Mouse (Mus musculus): ENCODE measurements around the gene Chst12. TPM values are rescaled to one million over a fixed set of nuclear protein-coding genes. Genes with fewer than 3 reads are reported as not detected.
"Not testable (repeated sequence)": the region's sequence is repeated elsewhere in the genome, so short reads cannot be mapped to it uniquely, and the experiment has no call there.

Gene Chst12
- total and polyA plus RNA-seq, 2 experiments from 2014 or later, result 15.8 to 21.8 TPM

- H3K4me2 ChIP-seq (ENCODE audit: low read depth, low read length, poor library complexity, severe bottlenecking), result no peak overlapping the region
- no peak overlapping the region for H3K9ac ChIP-seq (replicated peaks; ENCODE audit: low read length, poor library complexity, severe bottlenecking)
- H3K27me3 ChIP-seq (ENCODE audit: insufficient read depth, low read length), result no peaks in the 10 kb centered on the region
- ATAC-seq (ENCODE audit: low FRiP score) (no peak), DNase-seq (ENCODE audit: low spot score) (no peak)
- no peak overlapping the region for H3K27ac ChIP-seq (ENCODE audit: low read depth, low read length)
- H3K36me3 ChIP-seq (ENCODE audit: insufficient read depth, low read length), result no peaks in the 10 kb centered on the region
- no peaks in the 10 kb centered on the region for H3K4me1 ChIP-seq (ENCODE audit: insufficient read depth, low read length)
- no peak overlapping the region for H3K4me3 ChIP-seq (ENCODE audit: low read depth, low read length)
- no peaks in the 10 kb centered on the region for H3K9me3 ChIP-seq (ENCODE audit: low read length)
- 65% methylated on average over 6 of the region's 6 CpGs for WGBS
- no peak for TF ChIP-seq CTCF (IDR thresholded peaks at IDR 0.05)
Observed at GRCm38 (mm10) chr5:140491142-140491541, 14.2 kb upstream of the Chst12 start.

GRCm38 (mm10) chr5:140492684-140493233, 12.6 kb upstream of the Chst12 start:
- no peak for TF ChIP-seq CTCF (IDR thresholded peaks at IDR 0.05)
- Histone ChIP-seq H3K4me1 (ENCODE audit: insufficient read depth, low read length) (no peaks in the 10 kb centered on the region), H3K4me2 (ENCODE audit: low read depth, low read length, poor library complexity, severe bottlenecking) (no peak overlapping the region), H3K4me3 (ENCODE audit: low read depth, low read length) (no peak overlapping the region), H3K27me3 (ENCODE audit: insufficient read depth, low read length) (no peaks in the 10 kb centered on the region), H3K9ac (replicated peaks; ENCODE audit: low read length, poor library complexity, severe bottlenecking) (no peak overlapping the region), H3K36me3 (ENCODE audit: insufficient read depth, low read length) (no peaks in the 10 kb centered on the region), H3K27ac (ENCODE audit: low read depth, low read length) (no peak overlapping the region), H3K9me3 (ENCODE audit: low read length) (no peaks in the 10 kb centered on the region)
- DNase-seq (ENCODE audit: low spot score) (no peak), ATAC-seq (ENCODE audit: low FRiP score) (no peak)
- 44% methylated on average over 11 of the region's 11 CpGs for WGBS

GRCm38 (mm10) chr5:140498176-140498575, 7.2 kb upstream of the Chst12 start:
- no peak overlapping the region for H3K9ac ChIP-seq (replicated peaks; ENCODE audit: low read length, poor library complexity, severe bottlenecking)
- no peak for TF ChIP-seq CTCF (IDR thresholded peaks at IDR 0.05)
- no peaks in the 10 kb centered on the region for H3K27me3 ChIP-seq (ENCODE audit: insufficient read depth, low read length)
- no peak overlapping the region for H3K4me2 ChIP-seq (ENCODE audit: low read depth, low read length, poor library complexity, severe bottlenecking)
- DNase-seq (ENCODE audit: low spot score), result no peak
- no peaks in the 10 kb centered on the region for H3K9me3 ChIP-seq (ENCODE audit: low read length)
- H3K36me3 ChIP-seq (ENCODE audit: insufficient read depth, low read length), result no peaks in the 10 kb centered on the region
- WGBS, result 79% methylated on average over 6 of the region's 6 CpGs
- no peaks in the 10 kb centered on the region for H3K4me1 ChIP-seq (ENCODE audit: insufficient read depth, low read length)
- no peak overlapping the region for H3K4me3 ChIP-seq (ENCODE audit: low read depth, low read length)
- no peak overlapping the region for H3K27ac ChIP-seq (ENCODE audit: low read depth, low read length)
- ATAC-seq (ENCODE audit: low FRiP score), result no peak

- H3K27me3 ChIP-seq (ENCODE audit: insufficient read depth, low read length), result no peaks in the 10 kb centered on the region; the same call in 1 of the 2 replicates
- 90% methylated on average over 6 of the region's 6 CpGs for WGBS
- no peak for TF ChIP-seq CTCF (IDR thresholded peaks at IDR 0.05)
- H3K27ac ChIP-seq (ENCODE audit: low read depth, low read length), result no peak overlapping the region
- no peak overlapping the region for H3K4me3 ChIP-seq (ENCODE audit: low read depth, low read length)
- H3K9ac ChIP-seq (replicated peaks; ENCODE audit: low read length, poor library complexity, severe bottlenecking), result no peak overlapping the region
- H3K9me3 ChIP-seq (ENCODE audit: low read length), result no peaks in the 10 kb centered on the region
- no peak for ATAC-seq (ENCODE audit: low FRiP score)
- no peak for DNase-seq (ENCODE audit: low spot score)
- no peaks in the 10 kb centered on the region for H3K4me1 ChIP-seq (ENCODE audit: insufficient read depth, low read length)
- no peaks in the 10 kb centered on the region for H3K36me3 ChIP-seq (ENCODE audit: insufficient read depth, low read length)
- no peak overlapping the region for H3K4me2 ChIP-seq (ENCODE audit: low read depth, low read length, poor library complexity, severe bottlenecking)
Observed at GRCm38 (mm10) chr5:140500736-140501135, 4.6 kb upstream of the Chst12 start.

- peaks cover 3% of the 10 kb centered on the region; the same call in 1 of the 2 replicates for H3K4me1 ChIP-seq (ENCODE audit: insufficient read depth, low read length)
- ATAC-seq (ENCODE audit: low FRiP score) (no peak), DNase-seq (ENCODE audit: low spot score) (no peak)
- H3K4me2 ChIP-seq (ENCODE audit: low read depth, low read length, poor library complexity, severe bottlenecking), result no peak overlapping the region
- WGBS, result 23% methylated on average over 12 of the region's 14 CpGs
- no peaks in the 10 kb centered on the region for H3K9me3 ChIP-seq (ENCODE audit: low read length)
- TF ChIP-seq CTCF (IDR thresholded peaks at IDR 0.05), result no peak
- H3K4me3 ChIP-seq (ENCODE audit: low read depth, low read length), result no peak overlapping the region
- H3K27me3 ChIP-seq (ENCODE audit: insufficient read depth, low read length), result no peaks in the 10 kb centered on the region; the same call in 1 of the 2 replicates
- H3K9ac ChIP-seq (replicated peaks; ENCODE audit: low read length, poor library complexity, severe bottlenecking), result no peak overlapping the region
- no peak overlapping the region for H3K27ac ChIP-seq (ENCODE audit: low read depth, low read length)
- H3K36me3 ChIP-seq (ENCODE audit: insufficient read depth, low read length), result no peaks in the 10 kb centered on the region
Observed at GRCm38 (mm10) chr5:140501982-140502836, 3.1 kb upstream of the Chst12 start.

- not testable (repeated sequence) for H3K27ac ChIP-seq (ENCODE audit: low read depth, low read length); ATAC-seq (ENCODE audit: low FRiP score); H3K9me3 ChIP-seq (ENCODE audit: low read length); H3K4me3 ChIP-seq (ENCODE audit: low read depth, low read length); H3K4me1 ChIP-seq (ENCODE audit: insufficient read depth, low read length); H3K27me3 ChIP-seq (ENCODE audit: insufficient read depth, low read length); H3K36me3 ChIP-seq (ENCODE audit: insufficient read depth, low read length); DNase-seq (ENCODE audit: low spot score); H3K9ac ChIP-seq (replicated peaks; ENCODE audit: low read length, poor library complexity, severe bottlenecking)
- WGBS, result 2% methylated on average over 12 of the region's 12 CpGs
- 0 out of 2 replicates have a peak overlapping the region, but pooled peaks have one; percentile 12 for H3K4me2 ChIP-seq (ENCODE audit: low read depth, low read length, poor library complexity, severe bottlenecking)
Observed at GRCm38 (mm10) chr5:140502925-140503324, 2.4 kb upstream of the Chst12 start.

Data from midbrain, postnatal 0 days (tissue).